Mouse (Mus musculus) liver, embryonic 18 days (tissue): ENCODE data around the gene Rab14. TPM values are rescaled to one million over a fixed set of nuclear protein-coding genes. Genes with fewer than 3 reads are reported as not detected.

Source experiments
- polyA plus RNA-seq: library from polyadenylated mRNA; depleted of rRNA; stranded (reverse); fragments of >200 nt; gene quantifications from 2 replicates; pipeline ENCODE4 v1.2.3, GENCODE M21; 2012; rRNA removed

The Rab14 gene
- polyA plus RNA-seq: 45.9 and 46.0 TPM in 2 replicates

GRCm38 (mm10) chr2:35200898-35201668 is at the start of gene Rab14:
TSS of gene Rab14 (minus strand) at chr2:35201120.

Other genes starting within 250 kb of the Rab14 start
- gene Traf1, start 239.3 kb downstream of the Rab14 start, polyA plus RNA-seq: 0.29 and 0.30 TPM in 2 replicates
- 118 and 157 TPM in 2 replicates for gene Hc, start 139.7 kb downstream of the Rab14 start, polyA plus RNA-seq
- gene AI182371, start 99.6 kb downstream of the Rab14 start, polyA plus RNA-seq: 85.3 and 98.8 TPM in 2 replicates
- 11.5 and 13.6 TPM in 2 replicates for gene Cntrl, start 91.6 kb downstream of the Rab14 start, polyA plus RNA-seq
- gene Gsn, start 55.3 kb upstream of the Rab14 start, polyA plus RNA-seq: 60.2 and 64.7 TPM in 2 replicates
- 65.5 and 66.6 TPM in 2 replicates for gene Stom, start 135.9 kb upstream of the Rab14 start, polyA plus RNA-seq
- not detected in 2 replicates for gene 4930568D16Rik, start 166.6 kb upstream of the Rab14 start, polyA plus RNA-seq
- not detected in 2 replicates for gene 4930402F06Rik, start 196.1 kb upstream of the Rab14 start, polyA plus RNA-seq